Comparison of ENCODE assay signal across 9 mouse cellular contexts in genomic region chr19:16367218-16367617, GRCm38 (mm10).
A peak's percentile ranks its signal among the peaks of the same experiment; 100 is the strongest.
DNase-seq lines count a peak whose midpoint lies in the region; ATAC-seq and TF ChIP-seq lines count a peak whose summit lies in the region.
"Had no signal": no experiment of that assay in that cellular context is flagged by ENCODE, and none has a peak within 500 bp of the region (broad histone marks: within the 10 kb centered on the region; RNA-seq: fewer than 3 reads in every experiment).

No protein-coding gene starts in this region.

- H3K9me3 ChIP-seq in forebrain, embryonic 11.5 days (ENCODE audit: control insufficient read depth, low read length): no peaks in the 10 kb centered on the region
- peaks cover 1% of the 10 kb centered on the region for H3K9me3 ChIP-seq in limb, embryonic 14.5 days (ENCODE audit: control insufficient read depth, low read length)
- H3K9me3 ChIP-seq: liver, embryonic 15.5 days had no signal

- TF ChIP-seq CTCF in heart, adult 2 months (IDR thresholded peaks at IDR 0.05): no peak

- no peak for TF ChIP-seq EP300 in heart, adult 2 months (IDR thresholded peaks at IDR 0.05; ENCODE audit: insufficient read depth, low read depth, low read length)

- no peak overlapping the region for H3K9ac ChIP-seq in heart, adult 2 months (ENCODE audit: low read depth, low read length)
- H3K9ac ChIP-seq in forebrain, embryonic 11.5 days (ENCODE audit: low read length): no peak overlapping the region
- H3K9ac ChIP-seq in limb, embryonic 14.5 days (ENCODE audit: low read depth, low read length, severe bottlenecking): no peak overlapping the region
- H3K9ac ChIP-seq: liver, embryonic 15.5 days had no signal

- H3K27me3 ChIP-seq in heart, adult 2 months (ENCODE audit: control insufficient read depth, insufficient read depth, low read length): no peaks in the 10 kb centered on the region
- H3K27me3 ChIP-seq in forebrain, embryonic 11.5 days (ENCODE audit: control insufficient read depth, insufficient read depth, low read length): no peaks in the 10 kb centered on the region
- H3K27me3 ChIP-seq in limb, embryonic 14.5 days (ENCODE audit: control insufficient read depth, insufficient read depth, low read length): no peaks in the 10 kb centered on the region
- H3K27me3 ChIP-seq: liver, embryonic 15.5 days had no signal

- H3K27ac ChIP-seq in heart, adult 2 months: no peak overlapping the region
- no peak overlapping the region for H3K27ac ChIP-seq in forebrain, embryonic 11.5 days (ENCODE audit: low read depth, low read length)
- H3K27ac ChIP-seq in limb, embryonic 14.5 days (replicated peaks; ENCODE audit: low read depth, low read length): 0 out of 2 replicates have a peak overlapping the region, but pooled peaks have one; percentile 48
- H3K27ac ChIP-seq: liver, embryonic 15.5 days had no signal

- H3K4me3 ChIP-seq in heart, adult 2 months: no peak overlapping the region
- H3K4me3 ChIP-seq in forebrain, embryonic 11.5 days (ENCODE audit: low read depth, low read length): no peak overlapping the region
- no peak overlapping the region for H3K4me3 ChIP-seq in limb, embryonic 14.5 days (replicated peaks; ENCODE audit: low read length)
- H3K4me3 ChIP-seq: liver, embryonic 15.5 days had no signal

- 0 out of 2 replicates have a peak, but pooled peaks have one; percentile 61 for ATAC-seq in forebrain, embryonic 11.5 days (replicated peaks; ENCODE audit: low FRiP score)
- ATAC-seq in limb, embryonic 14.5 days (ENCODE audit: low FRiP score, low read depth): no peak

- no peak overlapping the region for H3K4me2 ChIP-seq in forebrain, embryonic 11.5 days (ENCODE audit: low read depth, low read length, severe bottlenecking)
- H3K4me2 ChIP-seq in limb, embryonic 14.5 days (replicated peaks; ENCODE audit: low read depth, low read length, severe bottlenecking): no peak overlapping the region
- H3K4me2 ChIP-seq: liver, embryonic 15.5 days had no signal

- no peaks in the 10 kb centered on the region; the same call in 1 of the 2 replicates for H3K79me2 ChIP-seq in heart, adult 2 months (replicated peaks; ENCODE audit: control insufficient read depth, insufficient read depth, low read length)

- TF ChIP-seq POLR2A in heart, adult 2 months (IDR thresholded peaks at IDR 0.05; ENCODE audit: insufficient read depth, low read depth, low read length): no peak
- no peak for TF ChIP-seq POLR2A in limb, embryonic 14.5 days (IDR thresholded peaks at IDR 0.05; ENCODE audit: borderline replicate concordance, extremely low read depth, insufficient read depth, insufficient read length)

- WGBS in heart, adult 2 months: 87% methylated on average over 10 of the region's 10 CpGs
- WGBS in forebrain, embryonic 11.5 days: 76% methylated on average over 10 of the region's 10 CpGs
- 59% methylated on average over 10 of the region's 10 CpGs for WGBS in limb, embryonic 14.5 days

- no peaks in the 10 kb centered on the region for H3K36me3 ChIP-seq in heart, adult 2 months (ENCODE audit: control insufficient read depth, insufficient read depth, low read length)
- H3K36me3 ChIP-seq in forebrain, embryonic 11.5 days (ENCODE audit: control insufficient read depth, insufficient read depth, low read length): no peaks in the 10 kb centered on the region
- no peaks in the 10 kb centered on the region; the same call in 1 of the 2 replicates for H3K36me3 ChIP-seq in limb, embryonic 14.5 days (ENCODE audit: control insufficient read depth, insufficient read depth, low read length)
- H3K36me3 ChIP-seq: liver, embryonic 15.5 days had no signal

- intact Hi-C loops in heart, adult 2 months (cut with DNase I): no loop called here

- H3K4me1 ChIP-seq in heart, adult 2 months (ENCODE audit: control insufficient read depth, insufficient read depth, low read length): peaks cover 4% of the 10 kb centered on the region; the same call in 1 of the 2 replicates
- H3K4me1 ChIP-seq in forebrain, embryonic 11.5 days (replicated peaks; ENCODE audit: control insufficient read depth, insufficient read depth, low read length): peaks cover 3% of the 10 kb centered on the region; the same call in 1 of the 2 replicates
- peaks cover 18% of the 10 kb centered on the region for H3K4me1 ChIP-seq in limb, embryonic 14.5 days (ENCODE audit: control insufficient read depth, insufficient read depth, low read length)
- H3K4me1 ChIP-seq: liver, embryonic 15.5 days had no signal

- DNase-seq in heart, adult 11 months: peak; percentile 83
- no peak for DNase-seq in heart, adult 2 months
- DNase-seq in 3T3-L1 (ENCODE audit: low read depth, low spot score): peak; percentile 27
- no peak for DNase-seq in forebrain, embryonic 11.5 days (ENCODE audit: low spot score)
- DNase-seq in limb, embryonic 14.5 days (ENCODE audit: low spot score): peak; percentile 9
- DNase-seq in cerebellum, postnatal 10 days: no peak
- no peak for DNase-seq in heart, adult 9 months (ENCODE audit: low spot score in 2 of 2)
- no peak for DNase-seq in left cerebral cortex, adult 9 months (ENCODE audit: low spot score in 2 of 2)

Comparison
In these comparisons a context has a peak if more than half of its experiments do, and no peak if none do; other contexts are left out.
1. DNase-seq: peak in heart, adult 11 months (single experiment), 3T3-L1 (single experiment) and limb, embryonic 14.5 days (single experiment); none in heart, adult 2 months (0 of 2), forebrain, embryonic 11.5 days (single experiment), cerebellum, postnatal 10 days (0 of 2), heart, adult 9 months (0 of 2) and left cerebral cortex, adult 9 months (0 of 2).